Mouse (Mus musculus) c-Kit-positive CD71-positive TER-119-negative erythroid progenitor cells, embryonic 14.5 days (primary cell): ENCODE measurements around the gene Csn3.

Experiments used
- DNase-seq: peaks from one replicate; pipeline ENCODE4 v3.0.0-alpha.2; 2013; ENCODE audit warnings: low read depth

Csn3 gene

DNA sequence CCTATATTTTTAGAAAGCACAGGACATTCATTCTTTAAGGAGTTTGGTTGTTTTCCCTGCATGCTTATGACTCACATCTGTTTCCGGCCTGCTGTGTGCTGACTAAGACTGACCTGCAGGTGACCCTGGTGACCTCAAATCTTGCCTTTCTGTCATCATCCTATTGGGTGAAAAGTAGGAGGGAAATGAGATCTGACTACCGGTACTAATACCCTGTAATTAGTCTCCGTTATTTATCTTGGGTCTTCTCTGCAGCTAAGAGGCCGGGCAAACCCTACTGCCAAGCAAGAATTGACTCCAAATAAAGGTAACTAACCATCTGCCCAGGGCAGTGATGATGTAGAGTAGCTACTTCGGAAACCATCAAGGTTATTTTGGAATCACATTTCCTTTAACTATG, at the start of gene Csn3:
TSS of gene Csn3 (plus strand) at position 208 of the 400 bp plus-strand sequence.
- no peak for DNase-seq

DNA sequence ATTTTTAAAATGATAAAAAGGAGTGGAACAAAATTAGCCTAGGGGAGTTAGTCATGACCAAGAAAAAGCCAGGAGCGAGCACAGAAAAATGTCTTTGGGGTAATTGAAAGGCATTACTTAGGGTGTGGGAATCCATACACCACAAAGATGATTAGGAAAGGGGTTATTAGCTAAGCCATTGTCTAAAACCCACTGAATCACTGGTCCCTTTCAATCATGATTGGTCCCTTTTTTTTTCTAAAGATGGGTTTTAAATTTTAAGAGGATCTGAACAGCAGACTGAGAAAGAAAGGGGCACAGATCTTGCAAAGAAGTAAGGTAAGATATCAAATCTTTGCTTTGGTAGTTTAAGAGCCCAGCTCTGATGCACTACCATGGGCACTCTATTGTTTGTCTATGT, 40.6 kb upstream of the Csn3 start, which contains the start of gene Odam:
TSS of gene Odam (plus strand) at position 301 of the 400 bp plus-strand sequence.
- DNase-seq: no peak

DNA sequence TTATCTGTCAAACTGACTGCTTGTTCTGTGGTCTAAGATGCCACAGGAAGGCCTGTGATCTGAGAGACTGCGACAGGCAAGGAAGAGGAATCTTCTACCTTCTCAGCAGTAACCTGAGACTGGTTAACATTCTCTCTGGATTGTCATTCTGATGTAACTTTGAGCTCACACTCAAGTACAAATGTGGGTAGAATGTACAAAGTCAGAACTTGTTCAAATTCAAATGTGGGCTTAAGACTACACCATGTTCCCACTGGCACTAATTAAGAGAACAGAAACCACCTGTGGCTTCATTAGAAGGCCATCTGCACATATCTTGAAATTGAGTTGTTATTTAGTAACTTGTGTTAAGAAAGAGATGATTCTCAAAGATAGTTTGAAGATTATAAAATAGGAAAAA, 6.2 kb downstream of the Csn3 start:
- DNase-seq: no peak

DNA sequence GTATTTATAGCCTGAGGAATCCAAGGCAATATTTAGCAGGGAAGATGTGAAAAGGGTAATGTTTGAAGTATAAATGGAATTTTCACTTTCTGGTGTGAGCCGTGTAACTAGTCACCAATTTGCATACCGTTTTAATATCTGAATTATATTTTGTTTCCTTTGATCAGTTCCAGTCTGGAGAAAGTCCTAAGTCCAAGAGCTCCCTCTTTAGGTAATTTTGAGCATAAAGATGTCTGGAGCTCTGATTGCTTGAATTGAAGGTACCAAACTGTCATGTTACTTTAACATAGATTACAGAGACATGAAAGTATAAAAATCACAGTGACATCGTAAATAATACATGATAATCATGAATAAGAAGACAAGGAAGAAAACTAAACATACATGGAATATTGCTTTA, 15.4 kb downstream of the Csn3 start:
- no peak for DNase-seq

DNA sequence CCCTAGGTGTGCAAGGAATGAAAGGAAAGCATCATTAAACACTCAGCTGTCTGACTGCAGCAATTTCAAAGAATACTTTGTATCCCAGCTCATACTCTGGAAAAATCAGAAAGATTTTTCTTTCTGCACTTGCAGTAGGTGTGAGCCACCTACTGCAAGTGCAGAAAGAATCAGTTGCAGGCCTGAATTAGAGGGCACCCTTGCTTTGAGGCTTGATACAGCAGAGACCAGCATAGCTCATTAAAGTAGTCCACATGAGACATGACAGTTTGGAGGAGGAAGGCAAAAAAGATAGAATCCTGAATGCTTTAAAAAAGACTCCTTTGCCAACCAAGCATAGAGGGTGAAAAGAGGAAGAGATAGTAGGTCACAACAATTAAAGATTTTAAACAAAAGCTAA, 17.1 kb downstream of the Csn3 start:
- DNase-seq: no peak

DNA sequence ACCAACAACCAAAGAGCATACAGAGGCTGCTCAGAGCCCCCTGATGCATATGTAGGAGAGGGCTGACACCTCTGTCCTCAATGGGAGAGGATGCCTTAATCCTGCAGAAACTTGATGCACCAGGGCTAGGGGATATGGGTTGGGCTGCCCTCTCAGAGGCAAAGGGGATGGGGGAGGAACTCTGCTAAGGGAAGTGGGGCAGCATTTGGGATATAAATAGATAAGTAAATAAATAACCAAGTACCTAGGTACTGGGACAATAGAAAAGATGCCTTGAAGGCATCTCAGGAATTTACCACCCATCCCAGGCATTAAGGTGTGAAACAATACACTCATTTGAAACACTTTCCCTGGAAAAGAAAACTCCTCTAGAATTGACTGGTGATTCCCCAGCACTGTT, 26.5 kb downstream of the Csn3 start:
- DNase-seq: no peak

DNA sequence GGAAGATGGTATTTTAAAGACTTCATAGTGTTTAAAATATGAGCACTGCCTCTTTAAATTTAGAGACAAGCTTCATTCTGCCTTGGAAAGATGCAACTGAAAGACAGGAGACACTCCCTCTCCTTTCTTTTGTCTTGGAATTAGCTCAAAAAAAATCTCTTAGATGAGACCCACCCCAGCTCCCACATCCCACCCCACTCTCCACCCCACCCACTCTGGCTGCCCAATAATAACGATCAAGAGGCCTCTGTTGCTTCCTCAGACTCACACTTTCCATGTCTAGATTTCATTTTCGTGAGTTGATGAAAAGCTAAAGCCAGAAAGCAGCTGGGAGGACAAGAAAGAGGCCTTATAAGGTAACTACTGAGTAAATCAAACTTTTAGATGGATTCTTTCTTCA, 43.8 kb downstream of the Csn3 start, which contains the start of the genes 2310003L06Rik and Gm28434:
TSS of gene 2310003L06Rik (plus strand) at position 259 of the 400 bp plus-strand sequence.
TSS of gene Gm28434 (plus strand) at position 317 of the 400 bp plus-strand sequence.
- DNase-seq: no peak

DNA sequence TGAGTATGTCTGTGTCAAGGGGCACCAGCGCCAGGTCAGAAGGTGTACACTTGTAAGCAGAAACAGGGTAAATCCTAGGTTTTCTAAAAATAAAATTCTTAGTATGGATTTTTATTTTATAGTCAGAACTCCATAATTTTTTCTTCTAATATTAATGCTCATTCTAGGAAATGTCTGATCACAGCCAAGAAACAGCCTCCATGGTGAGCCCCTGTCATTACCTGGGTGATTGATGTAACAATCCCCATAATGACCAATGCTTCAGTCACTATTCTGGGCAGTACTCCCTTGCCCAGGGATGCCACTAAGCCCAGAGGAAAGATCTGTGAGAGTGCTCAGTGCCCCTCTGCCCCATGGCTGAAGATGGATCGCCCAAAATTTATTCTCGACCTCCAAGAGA, 53.8 kb downstream of the Csn3 start, which contains the start of gene Cabs1:
TSS of gene Cabs1 (plus strand) at position 301 of the 400 bp plus-strand sequence.
- DNase-seq: no peak
